In genomic region chr1:21166287-21166733, GRCm38 (mm10) we compare ENCODE assay signal across 8 mouse cellular contexts. TPM values are rescaled to one million over a fixed set of nuclear protein-coding genes. Genes with fewer than 3 reads are reported as not detected.
DNase-seq lines count a peak whose midpoint lies in the region; ATAC-seq and TF ChIP-seq lines count a peak whose summit lies in the region.

No protein-coding gene starts in this region.

- peak overlapping the region; percentile 52 for H3K9ac ChIP-seq in forebrain, embryonic 13.5 days
- H3K9ac ChIP-seq in liver, postnatal 0 days (replicated peaks) = no peak overlapping the region
- H3K9ac ChIP-seq in neural tube, embryonic 15.5 days (replicated peaks) = peak overlapping the region; percentile 39

- H3K4me2 ChIP-seq in forebrain, embryonic 13.5 days = peak overlapping the region; percentile 72
- peak overlapping the region; percentile 71 for H3K4me2 ChIP-seq in liver, postnatal 0 days (ENCODE audit: low read depth, low read length)
- H3K4me2 ChIP-seq in neural tube, embryonic 15.5 days = peak overlapping the region; percentile 66

- peak overlapping the region; percentile 42 for H3K4me3 ChIP-seq in forebrain, embryonic 13.5 days
- H3K4me3 ChIP-seq in liver, postnatal 0 days (ENCODE audit: low read depth, low read length) = peak overlapping the region; percentile 34
- peak overlapping the region; percentile 43 for H3K4me3 ChIP-seq in neural tube, embryonic 15.5 days (replicated peaks)

- peaks cover 4% of the 10 kb centered on the region; the same call in 1 of the 2 replicates for H3K27me3 ChIP-seq in forebrain, embryonic 13.5 days
- H3K27me3 ChIP-seq in liver, postnatal 0 days (ENCODE audit: insufficient read depth, low read length) = 0 out of 2 replicates have a peak, but pooled peaks cover 3% of the 10 kb centered on the region
- H3K27me3 ChIP-seq in neural tube, embryonic 15.5 days (replicated peaks) = 0 out of 2 replicates have a peak, but pooled peaks cover 2% of the 10 kb centered on the region

- intact Hi-C loops in heart, postnatal 10 days (cut with DNase I) = loop anchor here (2.0 to 5.0 kb wide), 4 partner anchors 51 to 1101 kb away; partner anchors contain the start of gene Tmem14a

- peaks cover 7% of the 10 kb centered on the region for H3K4me1 ChIP-seq in forebrain, embryonic 13.5 days
- H3K4me1 ChIP-seq in liver, postnatal 0 days (ENCODE audit: insufficient read depth) = no peaks in the 10 kb centered on the region
- peaks cover 14% of the 10 kb centered on the region for H3K4me1 ChIP-seq in neural tube, embryonic 15.5 days

- 2% methylated on average over 15 of the region's 15 CpGs for WGBS in forebrain, embryonic 13.5 days
- WGBS in large intestine, adult 2 months = 0% methylated on average over 15 of the region's 15 CpGs
- WGBS in liver, postnatal 0 days (ENCODE audit: insufficient replicate concordance) = 0% methylated on average over 15 of the region's 15 CpGs
- under 1% methylated on average over 15 of the region's 15 CpGs for WGBS in neural tube, embryonic 15.5 days

- H3K36me3 ChIP-seq in forebrain, embryonic 13.5 days (ENCODE audit: poor library complexity, severe bottlenecking) = no peaks in the 10 kb centered on the region
- H3K36me3 ChIP-seq in liver, postnatal 0 days (replicated peaks; ENCODE audit: insufficient read depth, low read length) = no peaks in the 10 kb centered on the region
- H3K36me3 ChIP-seq in neural tube, embryonic 15.5 days = no peaks in the 10 kb centered on the region

- peak; percentile 85 for TF ChIP-seq CTCF in liver, postnatal 0 days (IDR thresholded peaks at IDR 0.05; ENCODE audit: low read depth)

- peak; percentile 97 for ATAC-seq in forebrain, embryonic 13.5 days
- peak; percentile 97 for ATAC-seq in liver, postnatal 0 days
- ATAC-seq in neural tube, embryonic 15.5 days (ENCODE audit: low FRiP score) = peak; percentile 98

- no peak for TF ChIP-seq EP300 in liver, postnatal 0 days (IDR thresholded peaks at IDR 0.05; ENCODE audit: low read depth)

- no peak overlapping the region for H3K27ac ChIP-seq in forebrain, embryonic 13.5 days
- H3K27ac ChIP-seq in liver, postnatal 0 days (ENCODE audit: low read depth) = no peak overlapping the region
- H3K27ac ChIP-seq in neural tube, embryonic 15.5 days (replicated peaks) = peak overlapping the region; percentile 39; the same call in 1 of the 2 replicates

- peak; percentile 39 to 59 for DNase-seq in CD8-positive naive resting alpha-beta T cell, adult 2 months (ENCODE audit: low read depth in 2 of 2, low spot score in 2 of 2)
- DNase-seq in c-Kit-positive CD71-negative TER-119-negative erythroid progenitor cells, embryonic 14.5 days (ENCODE audit: low read depth) = peak; percentile 70
- DNase-seq in heart, postnatal 10 days = peak; percentile 88 to 92
- peak; percentile 78 for DNase-seq in large intestine, adult 2 months (ENCODE audit: low read depth, low spot score)
- peak; percentile 87 for DNase-seq in liver, postnatal 0 days
- DNase-seq in testis, postnatal 14 days (ENCODE audit: low spot score) = peak; percentile 73

- no peaks in the 10 kb centered on the region for H3K9me3 ChIP-seq in forebrain, embryonic 13.5 days (replicated peaks)
- H3K9me3 ChIP-seq in liver, postnatal 0 days (ENCODE audit: low read length) = no peaks in the 10 kb centered on the region
- H3K9me3 ChIP-seq in neural tube, embryonic 15.5 days (replicated peaks) = no peaks in the 10 kb centered on the region

RNA-seq across cellular contexts. Expression of gene Tmem14a, which starts 52.1 kb away (rescaled TPM):
- 14.9 and 15.9 TPM in 2 replicates for polyA plus RNA-seq in forebrain, embryonic 13.5 days (2015; fragmentation: Nextera tagmentation; extraction: Ambion mirVana)
- 1 to 10 TPM; 3.1 to 4.6 TPM for total RNA-seq in heart, postnatal 10 days (2021)
- polyA plus RNA-seq in large intestine, adult 2 months (2012; rRNA removed) = 3.6 and 4.2 TPM in 2 replicates
- 1.7 and 1.9 TPM in 2 replicates for polyA plus RNA-seq in liver, postnatal 0 days (2015; fragmentation: Nextera tagmentation; extraction: Ambion mirVana)
- 18.9 and 22.6 TPM in 2 replicates for polyA plus RNA-seq in neural tube, embryonic 15.5 days (2015; fragmentation: Nextera tagmentation; extraction: Ambion mirVana)
